Mouse (Mus musculus) kidney, adult 2 months (tissue): ENCODE measurements around the gene Ostf1.

Source experiments
- CTCF ChIP-seq: fragments of 200-500 bp; conservative IDR thresholded peaks from 2 replicates; pipeline ENCODE4 v1.5.1; 2011; ENCODE audit warnings: low read depth, mild to moderate bottlenecking, control low read depth, low read length, moderate library complexity, mixed read lengths; ENCODE audit not compliant: insufficient read depth, insufficient read length
- POLR2A ChIP-seq: fragments of 200-500 bp; IDR thresholded peaks from one replicate; pipeline ENCODE4 v1.6.1; 2011; ENCODE audit warnings: low read depth, low read length, control low read depth

GRCm38 (mm10) chr19:18581046-18581445 is 50.6 kb downstream of the Ostf1 start:
- TF ChIP-seq POLR2A (no peak), CTCF (no peak)
